Mouse (Mus musculus) bone marrow macrophage, adult 2 months (primary cell): ENCODE measurements around the gene Ceacam16. TPM values are rescaled to one million over a fixed set of nuclear protein-coding genes. Genes with fewer than 3 reads are reported as not detected.

Experiments used
- H3K27ac ChIP-seq: 2 replicates; pipeline ENCODE4 v1.5.1; 2012; ENCODE audit warnings: low read depth, low read length; ENCODE audit not compliant: insufficient read depth
- H3K4me1 ChIP-seq: 2 replicates; pipeline ENCODE4 v1.6.1; 2012; ENCODE audit warnings: low read length; ENCODE audit not compliant: control insufficient read depth, insufficient read depth
- H3K4me3 ChIP-seq: 2 replicates; pipeline ENCODE4 v1.5.1; 2012; ENCODE audit warnings: mild to moderate bottlenecking, low read length, moderate library complexity; ENCODE audit not compliant: insufficient read depth
- CTCF ChIP-seq: IDR thresholded peaks from 2 replicates; pipeline ENCODE4 v1.5.1; 2012; ENCODE audit warnings: low read depth, mild to moderate bottlenecking, low read length, moderate library complexity
- POLR2A ChIP-seq: IDR thresholded peaks from 2 replicates; pipeline ENCODE4 v1.6.1; 2012; ENCODE audit warnings: mild to moderate bottlenecking, low read depth, low read length, borderline replicate concordance
- polyA plus RNA-seq: library from polyadenylated mRNA; stranded (reverse); fragments of >200 nt; gene quantifications from 2 replicates; pipeline ENCODE4 v1.2.4, GENCODE M21; 2012; ENCODE audit not compliant: missing spikeins, insufficient read depth, insufficient read length

The Ceacam16 gene
- polyA plus RNA-seq, 1 experiment = 1.6 TPM

DNA sequence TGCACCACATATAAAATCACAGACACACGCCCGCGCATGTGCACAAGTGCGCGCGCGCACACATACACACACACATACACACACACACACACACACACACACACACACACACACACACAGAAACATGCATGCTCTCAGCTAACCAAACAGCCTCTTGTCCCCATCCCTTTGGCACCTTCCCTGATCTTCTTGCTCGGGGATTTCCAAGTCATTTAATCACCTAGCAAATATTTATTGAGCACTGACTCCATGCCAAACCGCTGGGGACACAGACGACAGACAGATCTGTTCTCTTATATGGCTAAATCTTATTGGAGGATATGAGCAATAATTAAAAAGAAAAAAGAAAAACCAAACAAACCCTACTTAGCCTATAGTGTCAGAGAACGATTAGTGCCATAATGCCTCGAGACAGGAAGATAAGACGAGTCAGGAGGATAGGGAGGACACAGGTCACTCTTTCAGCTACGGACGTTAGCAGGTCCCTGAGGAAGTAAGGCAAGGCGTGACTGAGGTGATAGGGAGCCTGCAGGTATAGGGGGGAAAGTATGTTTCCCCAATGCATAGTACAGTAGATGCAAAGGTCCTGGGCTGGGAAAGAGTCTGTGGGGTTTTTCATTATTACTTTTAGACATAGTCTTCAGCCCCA is 6.8 kb upstream of the Ceacam16 start:
- no peak overlapping the region for H3K4me3 ChIP-seq
- H3K27ac ChIP-seq = no peak overlapping the region
- TF ChIP-seq CTCF (no peak), POLR2A (no peak)
- H3K4me1 ChIP-seq = peaks cover 25% of the 10 kb centered on the region

DNA sequence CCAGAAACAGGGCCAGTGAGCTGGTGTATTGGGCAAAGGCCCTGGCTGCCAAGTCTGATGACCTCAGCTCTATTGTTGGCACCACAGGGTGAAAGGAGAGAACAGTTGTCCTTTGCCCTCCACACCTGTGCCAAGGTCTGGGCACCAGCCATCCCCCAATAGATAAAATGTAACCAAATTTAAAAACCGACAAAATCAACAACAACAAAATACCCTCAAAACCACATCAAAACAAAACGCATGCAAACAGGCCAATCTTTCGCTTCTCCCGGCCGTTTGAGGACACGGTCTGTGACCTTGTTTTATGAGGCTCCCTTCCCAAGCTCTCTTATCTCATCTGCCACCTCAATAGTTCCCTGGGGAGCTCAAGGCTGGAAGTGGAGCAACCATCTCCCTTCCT is 5.4 kb upstream of the Ceacam16 start:
- TF ChIP-seq CTCF (no peak), POLR2A (no peak)
- Histone ChIP-seq H3K27ac (no peak overlapping the region), H3K4me3 (no peak overlapping the region), H3K4me1 (peaks cover 19% of the 10 kb centered on the region)

GRCm38 (mm10) chr7:19865246-19866036 is 4.3 kb upstream of the Ceacam16 start:
- TF ChIP-seq CTCF (no peak), POLR2A (no peak)
- H3K27ac ChIP-seq = no peak overlapping the region
- no peak overlapping the region for H3K4me3 ChIP-seq
- H3K4me1 ChIP-seq = peaks cover 13% of the 10 kb centered on the region

GRCm38 (mm10) chr7:19864241-19864640 is 3.1 kb upstream of the Ceacam16 start:
- Histone ChIP-seq H3K4me1 (peaks cover 4% of the 10 kb centered on the region), H3K27ac (no peak overlapping the region), H3K4me3 (no peak overlapping the region)
- TF ChIP-seq POLR2A (no peak), CTCF (no peak)

DNA sequence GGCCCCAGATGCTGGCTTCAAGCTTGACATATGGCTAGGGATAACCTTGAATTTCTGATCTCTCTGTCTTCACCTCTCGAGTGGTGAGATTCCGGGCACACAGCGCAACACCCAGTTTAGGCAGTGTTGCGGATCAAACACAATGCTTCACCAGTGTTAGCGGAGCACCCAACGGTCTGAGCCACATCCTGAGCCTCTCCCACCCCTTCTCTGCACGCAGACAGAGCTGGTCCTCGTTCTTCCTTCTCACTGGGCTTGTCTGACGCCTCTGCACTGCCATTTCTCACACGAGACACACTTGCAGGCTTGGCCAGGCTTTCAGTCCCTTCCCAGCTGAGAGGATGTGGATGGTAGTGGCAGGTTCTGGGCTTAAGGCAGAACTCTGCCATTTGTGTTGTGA is 1.4 kb downstream of the Ceacam16 start:
- Histone ChIP-seq H3K27ac (no peak overlapping the region), H3K4me1 (peaks cover 7% of the 10 kb centered on the region; the same call in 1 of the 2 replicates), H3K4me3 (no peak overlapping the region)
- TF ChIP-seq POLR2A (no peak), CTCF (no peak)

DNA sequence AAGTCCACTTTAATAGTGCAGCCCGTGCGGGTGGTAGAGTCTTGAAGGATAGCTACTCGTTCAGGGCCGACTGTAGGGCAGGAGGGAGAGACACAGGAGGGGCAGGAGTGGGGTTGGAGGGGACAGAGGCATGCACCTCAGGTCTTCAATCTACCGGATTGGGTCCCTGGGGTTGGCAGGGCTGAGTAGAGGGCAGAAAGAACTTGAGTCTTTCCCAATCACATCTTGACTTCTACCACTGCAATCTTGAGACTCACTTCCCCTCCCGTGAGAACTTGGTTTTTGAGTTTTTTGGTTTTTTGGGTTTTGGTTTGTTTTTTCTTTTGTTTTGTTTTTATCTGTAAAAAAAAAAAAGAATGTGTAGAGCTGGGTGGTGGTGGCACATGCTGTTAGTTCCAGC is 4.8 kb downstream of the Ceacam16 start:
- Histone ChIP-seq H3K4me3 (no peak overlapping the region), H3K27ac (no peak overlapping the region), H3K4me1 (peaks cover 7% of the 10 kb centered on the region; the same call in 1 of the 2 replicates)
- no peak for TF ChIP-seq POLR2A
- TF ChIP-seq CTCF = no peak

DNA sequence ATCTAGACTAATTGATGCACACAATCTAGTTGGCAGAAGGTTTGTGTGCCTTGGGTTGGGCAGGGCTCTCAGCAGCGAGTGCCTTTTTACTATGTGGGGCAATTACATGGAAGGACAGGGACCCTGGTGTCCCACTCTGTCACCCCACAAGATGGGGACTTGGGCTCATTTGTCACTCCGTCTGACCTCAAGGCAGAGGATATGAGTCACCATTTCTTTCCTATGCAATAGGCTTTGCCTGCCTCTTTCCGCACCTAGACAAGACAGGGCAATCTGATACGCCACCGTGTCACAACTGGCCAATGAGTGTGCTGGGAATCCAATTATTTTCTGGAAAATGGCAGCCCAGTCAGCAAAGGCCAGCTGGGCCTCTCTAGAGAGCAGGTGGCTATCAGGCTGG is 5.4 kb downstream of the Ceacam16 start:
- no peak overlapping the region for H3K27ac ChIP-seq
- peaks cover 7% of the 10 kb centered on the region; the same call in 1 of the 2 replicates for H3K4me1 ChIP-seq
- H3K4me3 ChIP-seq = no peak overlapping the region
- TF ChIP-seq POLR2A = no peak
- TF ChIP-seq CTCF = no peak

- H3K4me1 ChIP-seq = peaks cover 7% of the 10 kb centered on the region; the same call in 1 of the 2 replicates
- no peak overlapping the region for H3K4me3 ChIP-seq
- no peak for TF ChIP-seq POLR2A
- no peak for TF ChIP-seq CTCF
These were observed 7.6 kb downstream of the Ceacam16 start for GRCm38 (mm10) chr7:19853526-19853925.

GRCm38 (mm10) chr7:19851858-19852570 is 9.1 kb downstream of the Ceacam16 start, which contains the start of gene Gm19345:
Gm19345 (plus strand) TSS chr7:19852003.
- Histone ChIP-seq H3K27ac (no peak within 1 kb of the TSS), H3K4me1 (peaks cover 7% of the 10 kb centered on the region; the same call in 1 of the 2 replicates), H3K4me3 (no peak within 1 kb of the TSS)
- TF ChIP-seq CTCF = no peak
- no peak for TF ChIP-seq POLR2A

More at GRCm38 (mm10) chr7:19853526-19853925, 7.6 kb downstream of the Ceacam16 start:
- no peak overlapping the region for H3K27ac ChIP-seq
